Mouse (Mus musculus) adrenal gland (tissue): ENCODE results near the gene Ier5l.

Experiments used
- intact Hi-C: fragments of 180-260 bp; cut with DNase I; formaldehyde crosslinking; loops from one replicate; pipeline ENCODE4 v1.15.1; 2025

Ier5l gene

GRCm38 (mm10) chr2:30471051-30471450, 3.0 kb downstream of the Ier5l start:
- intact Hi-C loops: loop anchor here (5.0 kb wide), 1 partner anchor 246 kb away; no protein-coding TSS in a partner anchor

GRCm38 (mm10) chr2:30470143-30470946, 3.7 kb downstream of the Ier5l start:
- intact Hi-C loops: loop anchor here (5.0 kb wide), 1 partner anchor 247 kb away; no protein-coding TSS in a partner anchor

GRCm38 (mm10) chr2:30469796-30470142, 4.2 kb downstream of the Ier5l start:
- intact Hi-C loops: loop anchor here (5.0 kb wide), 2 partner anchors 248 to 323 kb away; no protein-coding TSS in a partner anchor

GRCm38 (mm10) chr2:30469009-30469408, 5.0 kb downstream of the Ier5l start:
- intact Hi-C loops: loop anchor here (5.0 kb wide), 1 partner anchor 323 kb away; no protein-coding TSS in a partner anchor

- intact Hi-C loops: loop anchor here (5.0 kb wide), 1 partner anchor 326 kb away; no protein-coding TSS in a partner anchor
Observed at GRCm38 (mm10) chr2:30466787-30467186, 7.2 kb downstream of the Ier5l start.

- intact Hi-C loops: no loop called here
Observed at GRCm38 (mm10) chr2:30464411-30464810, 9.6 kb downstream of the Ier5l start.

GRCm38 (mm10) chr2:30463904-30464330, 10.1 kb downstream of the Ier5l start:
- intact Hi-C loops: no loop called here

- intact Hi-C loops: no loop called here
Observed at GRCm38 (mm10) chr2:30463341-30463761, 10.7 kb downstream of the Ier5l start.

GRCm38 (mm10) chr2:30459241-30459640, 14.8 kb downstream of the Ier5l start:
- intact Hi-C loops: no loop called here

- intact Hi-C loops: no loop called here
Observed at GRCm38 (mm10) chr2:30458349-30458748, 15.7 kb downstream of the Ier5l start.

- intact Hi-C loops: no loop called here
Observed at GRCm38 (mm10) chr2:30456104-30456980, 17.7 kb downstream of the Ier5l start.

- intact Hi-C loops: no loop called here
Observed at GRCm38 (mm10) chr2:30454587-30454986, 19.4 kb downstream of the Ier5l start.

GRCm38 (mm10) chr2:30453570-30453969, 20.4 kb downstream of the Ier5l start:
- intact Hi-C loops: no loop called here

- intact Hi-C loops: no loop called here
Observed at GRCm38 (mm10) chr2:30451525-30451924, 22.5 kb downstream of the Ier5l start.

GRCm38 (mm10) chr2:30450530-30450929, 23.5 kb downstream of the Ier5l start:
- intact Hi-C loops: no loop called here

- intact Hi-C loops: no loop called here
Observed at GRCm38 (mm10) chr2:30448371-30448770, 25.6 kb downstream of the Ier5l start.

- intact Hi-C loops: no loop called here
Observed at GRCm38 (mm10) chr2:30446891-30447826, 26.9 kb downstream of the Ier5l start.

GRCm38 (mm10) chr2:30445312-30445711, 28.7 kb downstream of the Ier5l start:
- intact Hi-C loops: no loop called here

- intact Hi-C loops: no loop called here
Observed at GRCm38 (mm10) chr2:30444450-30444849, 29.6 kb downstream of the Ier5l start.

- intact Hi-C loops: no loop called here
Observed at GRCm38 (mm10) chr2:30444006-30444405, 30.0 kb downstream of the Ier5l start.

GRCm38 (mm10) chr2:30443281-30443680, 30.7 kb downstream of the Ier5l start:
- intact Hi-C loops: no loop called here
